Mouse (Mus musculus): ENCODE data around the gene Mrps18a.

Mrps18a gene

DNA sequence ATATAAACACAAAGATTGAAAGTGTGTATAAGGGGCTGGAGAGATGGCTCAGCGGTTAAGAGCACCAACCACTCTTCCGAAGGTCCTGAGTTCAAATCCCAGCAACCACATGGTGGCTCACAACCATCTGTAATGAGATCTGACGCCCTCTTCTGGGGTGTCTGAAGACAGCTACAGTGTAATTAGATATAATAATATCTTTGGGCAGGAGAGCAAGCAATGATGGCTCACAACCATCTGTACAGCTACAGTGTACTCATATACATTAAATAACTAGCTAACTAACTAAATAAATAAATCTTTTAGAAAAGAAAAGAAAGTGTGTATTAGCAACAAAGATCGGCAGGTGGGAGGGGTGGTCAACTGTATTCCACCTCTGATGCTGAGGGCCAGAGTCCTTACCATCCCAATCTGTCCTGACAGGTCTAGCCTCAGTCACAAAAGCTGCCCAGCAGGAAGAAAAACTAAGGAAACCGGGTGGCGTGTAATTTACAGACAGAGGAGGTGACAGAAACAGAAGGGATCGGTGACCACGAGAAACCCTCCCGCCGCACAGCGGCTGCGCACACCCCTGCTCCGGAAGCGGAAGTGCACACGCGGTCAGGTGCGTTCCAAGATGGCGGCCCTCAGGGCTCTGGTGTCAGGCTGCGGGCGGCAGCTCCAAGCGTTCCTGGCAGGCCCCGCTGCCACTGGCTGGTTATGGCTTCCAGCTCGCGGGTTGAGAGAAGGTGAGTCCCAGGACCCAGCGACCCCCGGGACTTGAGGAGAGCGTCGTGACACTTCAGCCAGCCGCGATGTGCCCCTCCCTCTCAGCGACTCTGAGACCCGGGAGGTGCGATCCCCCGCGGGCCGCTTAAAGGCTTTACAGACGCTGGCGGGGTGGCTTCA lies at the start of gene Mrps18a:
Gene Mrps18a (plus strand): TSS at position 585 of the 888 bp plus-strand sequence.
- peak; percentile 82 for DNase-seq

GRCm38 (mm10) chr17:46063283-46063973 lies 47.4 kb upstream of the Mrps18a start:
- DNase-seq = no peak

GRCm38 (mm10) chr17:46063974-46064312 lies 46.8 kb upstream of the Mrps18a start:
- no peak for DNase-seq

- no peak for DNase-seq
Measured at GRCm38 (mm10) chr17:46070046-46070445, 40.7 kb upstream of the Mrps18a start.

GRCm38 (mm10) chr17:46071531-46071930 lies 39.3 kb upstream of the Mrps18a start:
- no peak for DNase-seq

- DNase-seq = peak; percentile 39
Measured at GRCm38 (mm10) chr17:46073730-46074301, 37.0 kb upstream of the Mrps18a start.

DNA sequence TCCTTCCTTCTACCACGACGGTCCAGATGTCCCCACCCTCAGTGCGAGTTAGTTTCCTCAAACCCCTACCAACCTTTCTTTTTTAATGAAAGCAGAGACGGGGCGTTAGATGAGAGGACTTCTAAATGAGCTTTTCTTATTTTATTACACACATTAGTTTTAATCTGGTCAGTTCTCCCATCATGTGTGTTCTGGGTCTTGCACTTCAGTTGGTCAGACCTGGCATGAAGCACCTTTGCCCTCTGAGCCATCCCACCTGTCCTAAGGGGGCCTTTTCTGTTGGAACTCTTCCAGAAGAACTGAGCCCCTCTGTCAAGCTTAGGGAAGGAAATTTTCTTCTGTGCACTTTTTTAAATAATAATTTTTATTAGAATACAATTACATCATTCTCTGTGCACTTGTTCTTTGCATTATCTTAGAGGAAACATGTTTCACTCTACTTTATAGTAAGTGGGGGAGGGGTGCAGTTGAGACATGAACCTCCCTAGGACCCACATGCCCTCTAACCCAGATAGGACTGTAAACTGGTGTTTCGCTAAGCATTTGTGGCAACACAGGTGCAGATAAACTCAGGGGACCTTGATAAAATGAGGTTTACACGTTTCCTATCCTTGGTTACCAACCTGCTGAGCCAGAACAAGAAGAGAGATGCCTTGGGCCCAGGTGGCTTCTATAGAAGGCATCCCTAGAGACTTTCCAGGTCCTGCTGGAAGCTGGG lies 36.2 kb upstream of the Mrps18a start:
- no peak for DNase-seq

- DNase-seq = no peak
Measured at GRCm38 (mm10) chr17:46075116-46075485, 35.7 kb upstream of the Mrps18a start.

- DNase-seq = no peak
Measured at GRCm38 (mm10) chr17:46075551-46076259, 35.1 kb upstream of the Mrps18a start.

GRCm38 (mm10) chr17:46076260-46076551 lies 34.6 kb upstream of the Mrps18a start:
- DNase-seq = no peak

DNA sequence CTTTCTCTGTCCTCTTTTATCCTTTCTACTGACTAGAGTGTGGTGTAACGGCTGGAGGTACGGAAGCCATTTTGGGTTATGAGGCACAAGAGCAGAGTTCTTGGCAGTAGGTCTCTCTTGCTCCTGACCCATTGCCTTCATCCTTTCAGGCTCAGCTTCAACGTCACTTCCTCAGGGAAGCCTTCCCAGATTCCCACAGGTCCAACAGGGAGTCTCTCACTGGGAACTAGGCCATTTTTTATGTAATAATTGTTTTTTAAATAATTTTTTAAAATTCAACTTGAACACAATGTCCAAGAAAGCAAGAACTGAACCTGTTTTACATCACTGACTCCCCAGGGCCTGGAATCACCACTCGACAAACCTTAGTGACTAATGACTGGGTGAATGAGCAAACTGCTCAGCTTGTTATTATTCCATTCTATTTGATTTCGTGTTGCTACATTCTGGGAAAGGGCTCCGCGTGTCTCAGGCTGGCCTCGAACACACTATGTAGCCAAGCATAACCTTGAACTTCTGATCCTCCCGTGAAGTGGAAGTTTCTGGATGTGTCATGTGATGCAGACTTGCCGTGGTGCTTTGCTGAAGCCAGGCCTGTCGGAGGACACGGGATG lies 32.8 kb upstream of the Mrps18a start:
- no peak for DNase-seq

DNA sequence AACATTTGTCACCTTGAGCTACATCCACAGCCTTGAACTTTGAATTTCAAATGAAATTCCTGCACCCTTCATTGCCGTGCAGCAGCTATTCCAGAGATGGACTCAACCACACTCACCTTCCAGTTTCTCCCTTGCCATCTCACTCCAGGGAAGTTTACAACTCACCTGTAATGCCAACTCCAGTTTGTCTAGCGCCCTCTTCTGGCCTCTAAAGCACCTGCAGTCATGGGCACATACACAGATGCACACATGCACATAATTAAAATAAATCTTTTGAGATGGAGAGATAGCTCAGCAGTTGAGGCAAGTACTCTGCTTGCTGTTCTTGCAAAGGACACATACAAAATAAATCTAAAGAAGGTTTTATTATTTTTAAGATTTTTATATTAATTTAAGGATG lies 31.7 kb upstream of the Mrps18a start:
- DNase-seq = no peak

GRCm38 (mm10) chr17:46080388-46080787 lies 30.4 kb upstream of the Mrps18a start:
- no peak for DNase-seq

GRCm38 (mm10) chr17:46081042-46081441 lies 29.7 kb upstream of the Mrps18a start:
- DNase-seq = no peak

GRCm38 (mm10) chr17:46081657-46082056 lies 29.1 kb upstream of the Mrps18a start:
- DNase-seq = no peak

DNA sequence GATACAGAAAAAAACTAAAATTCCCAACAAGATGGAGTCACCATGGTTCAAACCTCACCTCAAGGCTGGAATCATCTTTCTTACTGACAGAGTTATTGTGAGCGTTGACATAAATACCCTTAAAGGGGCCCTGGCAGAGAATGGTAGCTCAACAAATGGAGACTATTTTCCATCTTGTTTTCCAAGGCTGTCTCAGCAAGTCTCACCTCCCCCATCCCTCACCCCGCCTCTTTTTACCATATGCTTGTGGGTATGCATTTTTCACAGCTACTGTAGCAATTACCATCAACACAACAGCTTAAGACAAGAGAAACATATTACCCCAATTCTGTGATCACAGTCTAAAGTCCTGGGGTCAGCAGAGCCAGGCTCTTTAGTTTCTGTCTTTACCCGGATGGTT lies 27.4 kb upstream of the Mrps18a start:
- no peak for DNase-seq

- DNase-seq = peak; percentile 33
Measured at GRCm38 (mm10) chr17:46084091-46084501, 26.7 kb upstream of the Mrps18a start.

DNA sequence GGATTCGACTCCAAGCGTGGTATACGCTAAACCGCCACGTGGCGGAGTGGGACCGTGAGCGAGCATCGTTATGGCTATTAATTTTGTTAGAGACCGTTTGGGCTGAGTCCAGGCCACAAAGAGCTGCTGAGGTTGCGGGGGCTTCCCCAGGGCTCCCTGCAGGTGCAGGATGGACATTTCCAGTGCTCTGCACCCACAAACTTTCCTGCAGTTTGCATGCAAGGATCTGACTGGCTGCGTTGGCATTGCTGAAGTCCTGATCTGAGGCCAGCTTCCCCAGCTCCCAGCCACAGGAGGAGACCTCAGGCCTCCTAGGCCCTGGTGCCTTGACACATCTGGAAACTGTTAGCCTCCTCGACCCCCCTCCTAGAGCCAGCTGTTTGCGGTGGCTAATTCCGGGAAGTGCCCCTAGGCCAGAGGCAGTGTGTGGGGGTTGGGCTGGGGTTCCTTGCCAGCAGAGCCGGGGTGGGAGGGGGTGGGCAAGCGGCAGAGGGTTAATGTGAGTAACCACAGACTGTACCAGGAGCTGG lies 24.4 kb upstream of the Mrps18a start:
- no peak for DNase-seq

GRCm38 (mm10) chr17:46091351-46091750 lies 19.4 kb upstream of the Mrps18a start:
- DNase-seq = no peak

GRCm38 (mm10) chr17:46091899-46092298 lies 18.9 kb upstream of the Mrps18a start:
- DNase-seq = no peak

- no peak for DNase-seq
Measured at GRCm38 (mm10) chr17:46098525-46098924, 12.3 kb upstream of the Mrps18a start.

GRCm38 (mm10) chr17:46101906-46102305 lies 8.9 kb upstream of the Mrps18a start:
- no peak for DNase-seq

All from cerebellum, adult 9-10 months (tissue).